Mouse (Mus musculus) adrenal gland, postnatal 36 days (tissue): ENCODE data around the gene Nova2. TPM values are rescaled to one million over a fixed set of nuclear protein-coding genes. Genes with fewer than 3 reads are reported as not detected.

Experiments used
- DNase-seq, 2 experiments: peaks; one replicate each; pipeline ENCODE4 v3.0.0; 2021; ENCODE audit warnings: mixed read lengths in 1 of 2
- total RNA-seq, 2 experiments: library from RNA; stranded (reverse); gene quantifications; 2 replicates each; pipeline ENCODE4 v1.2.3; 2021

The Nova2 gene
- total RNA-seq, 2 experiments from 2014 or later: 3.7 to 5.4 TPM

- no peak for DNase-seq
Observed at GRCm38 (mm10) chr7:18923711-18924191, 1.9 kb upstream of the Nova2 start.

DNA sequence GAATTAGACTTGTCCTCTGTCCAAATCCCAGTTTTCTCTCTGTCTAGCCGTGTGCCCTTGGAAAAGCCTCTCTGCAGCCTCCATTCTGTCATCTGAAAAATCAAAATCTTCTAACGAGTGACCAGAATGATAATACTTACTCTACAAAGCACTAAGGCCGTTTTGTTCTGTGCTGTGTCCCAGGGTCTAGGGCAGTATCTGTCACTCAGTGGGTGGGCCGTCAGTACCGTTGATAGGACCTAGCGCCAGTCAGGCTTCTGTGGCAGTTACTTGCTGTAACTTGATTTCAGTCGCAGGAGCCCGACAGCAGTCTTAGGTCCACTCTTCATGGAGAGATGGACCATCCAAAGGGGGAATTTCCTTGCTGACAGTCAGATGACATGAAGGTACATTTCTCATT is 1.4 kb upstream of the Nova2 start:
- no peak for DNase-seq

DNA sequence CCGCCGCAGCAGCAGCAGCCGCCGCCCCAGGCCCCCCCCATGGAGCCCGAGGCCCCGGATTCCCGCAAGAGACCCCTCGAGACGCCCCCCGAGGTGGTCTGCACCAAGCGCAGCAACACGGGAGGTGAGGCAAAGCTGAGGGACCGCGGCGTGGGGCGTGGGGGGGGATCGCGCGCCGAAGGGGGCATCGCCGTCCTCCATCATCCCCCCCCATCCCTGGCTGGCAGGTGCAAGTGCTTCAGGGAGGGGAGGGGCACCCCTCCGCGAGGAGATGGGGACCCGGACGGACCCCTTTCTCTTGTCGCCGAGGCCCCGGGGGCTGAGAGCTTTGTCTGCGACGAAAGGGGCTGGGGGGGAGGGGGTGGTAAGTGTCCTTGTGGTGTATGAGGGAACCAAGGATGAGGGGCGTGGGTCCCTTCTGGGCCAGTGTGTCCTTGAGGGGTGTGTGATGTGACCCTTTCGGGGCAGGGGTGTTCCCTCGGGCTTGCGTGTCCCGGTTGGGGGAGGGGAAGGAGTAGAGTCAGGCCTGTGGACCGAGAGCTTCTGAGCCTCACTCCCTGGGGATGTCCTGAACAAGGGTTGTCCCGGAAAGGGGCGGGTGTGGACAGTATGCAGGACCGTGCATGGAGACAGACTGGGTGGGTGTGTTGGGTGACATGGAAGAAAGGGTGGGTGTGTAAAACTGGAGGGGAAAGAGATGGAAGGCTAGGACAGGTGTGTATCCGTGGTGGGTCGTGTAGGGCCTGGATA is 528 bp downstream of the Nova2 start:
- DNase-seq: peak; percentile 45 to 58

- DNase-seq: no peak
Observed at GRCm38 (mm10) chr7:18926911-18927310, 1.2 kb downstream of the Nova2 start.

- DNase-seq: peak; percentile 26 to 62
Observed at GRCm38 (mm10) chr7:18927759-18928158, 2.1 kb downstream of the Nova2 start.

DNA sequence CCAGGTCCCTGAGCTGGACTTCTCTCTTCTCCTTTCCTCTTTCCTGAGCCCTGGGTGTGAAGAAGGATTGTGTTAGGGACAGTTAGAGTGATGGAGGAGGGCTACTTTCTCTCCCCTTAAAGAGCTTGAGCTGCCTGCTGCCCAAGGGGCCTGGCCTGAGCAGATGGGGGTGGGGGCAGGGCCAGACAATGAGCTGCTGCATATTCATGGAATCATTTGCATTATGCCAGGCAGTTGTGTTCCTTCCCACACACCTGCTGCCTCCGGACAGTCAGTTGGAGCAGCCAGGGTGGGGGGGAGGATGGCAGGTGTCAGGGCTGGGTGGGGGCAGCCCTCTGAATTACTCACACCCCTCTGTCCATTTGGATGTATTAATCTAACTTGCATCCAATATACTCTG is 16.7 kb downstream of the Nova2 start:
- no peak for DNase-seq

DNA sequence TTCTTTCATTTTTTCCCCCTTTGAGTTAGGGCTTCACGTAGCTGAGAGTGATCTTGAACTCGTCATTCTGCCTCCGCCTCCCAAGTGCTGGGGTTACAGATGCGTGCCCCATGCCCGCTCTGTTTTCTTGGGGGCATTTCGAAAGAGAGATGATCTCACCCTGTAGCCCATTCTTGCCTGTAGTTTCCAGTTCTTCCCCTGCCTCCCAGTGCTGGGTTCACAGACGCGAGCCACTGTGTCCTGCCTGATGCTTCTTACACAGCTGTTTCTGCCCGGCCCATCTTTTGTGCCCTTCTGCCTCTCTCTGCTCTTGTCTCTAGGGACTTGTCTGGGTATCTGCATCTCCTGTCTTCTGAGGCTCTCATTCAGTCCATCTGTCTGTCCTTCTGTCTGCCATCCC is 17.1 kb downstream of the Nova2 start:
- DNase-seq: no peak

- DNase-seq: peak; percentile 42 to 59
Observed at GRCm38 (mm10) chr7:18948151-18948550, 22.5 kb downstream of the Nova2 start.

DNA sequence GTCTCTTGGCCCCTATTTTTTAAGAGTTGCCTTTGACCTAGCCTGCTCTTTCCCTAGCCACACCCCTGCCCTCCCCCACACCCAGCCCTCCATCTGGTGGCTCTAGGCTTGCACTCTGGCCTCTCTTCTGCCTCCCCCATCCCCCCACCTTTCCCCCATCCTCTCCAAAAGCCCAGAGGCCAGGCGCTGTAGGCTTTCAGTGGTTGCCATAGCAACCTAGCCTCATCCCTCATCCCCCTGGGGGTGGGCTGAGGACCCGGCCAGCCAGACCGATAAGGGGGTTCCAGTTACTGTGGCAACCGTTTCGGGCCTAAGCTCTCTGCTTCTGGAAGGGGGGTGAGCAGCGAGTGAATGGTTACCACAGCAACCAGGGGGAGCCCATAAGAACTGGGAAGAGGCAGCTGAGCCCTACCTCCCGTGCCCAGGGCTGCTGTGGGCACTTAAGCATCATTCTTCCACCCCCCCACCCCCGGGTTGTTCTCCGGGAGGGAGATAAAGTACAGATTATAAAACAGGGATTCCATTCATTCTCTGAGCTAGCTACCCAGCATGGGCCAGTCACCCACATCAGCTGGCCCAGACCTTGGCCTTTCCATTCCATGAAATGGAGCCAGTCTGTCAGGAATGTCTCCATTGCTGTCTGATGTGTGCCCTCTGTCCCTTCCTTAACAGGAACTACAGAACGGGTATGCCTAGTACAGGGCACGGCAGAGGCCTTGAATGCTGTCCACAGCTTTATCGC is 24.3 kb downstream of the Nova2 start:
- no peak for DNase-seq

DNA sequence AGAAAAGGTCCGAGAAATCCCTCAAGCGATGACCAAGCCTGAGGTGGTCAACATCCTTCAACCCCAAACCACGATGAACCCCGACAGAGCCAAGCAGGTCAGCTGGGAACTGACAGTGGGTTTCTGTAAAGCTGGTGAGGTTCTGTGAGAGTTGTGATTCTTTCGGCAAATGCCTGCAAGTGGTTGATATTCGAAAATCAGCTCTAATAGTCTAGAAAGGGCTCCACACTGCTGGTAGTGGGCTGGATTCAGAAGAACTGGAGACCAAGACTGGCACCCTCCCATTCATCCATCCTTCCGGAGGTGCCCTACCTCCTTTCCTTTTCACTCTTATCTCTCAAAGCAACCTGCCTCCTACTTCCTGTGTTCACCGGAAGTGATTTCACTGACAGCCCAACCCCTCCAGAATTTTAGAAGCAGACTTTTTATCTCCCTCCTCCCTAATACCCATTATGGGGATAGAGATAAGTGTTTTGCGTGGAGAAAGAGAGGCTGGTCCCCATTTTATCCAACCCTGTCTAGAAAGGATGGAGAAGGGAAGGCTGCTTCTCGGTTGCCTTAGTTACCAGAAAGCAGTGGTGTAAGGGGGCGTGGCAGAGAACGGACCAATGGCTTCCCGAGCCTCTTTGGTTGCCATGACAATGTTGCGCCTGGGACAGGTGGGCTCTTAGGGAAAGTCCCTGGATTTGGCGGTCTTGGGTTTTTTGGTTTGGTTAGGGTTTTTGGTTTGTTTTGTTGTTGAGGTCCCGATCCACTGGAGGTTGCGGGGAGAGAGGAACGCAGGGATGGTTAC is 25.0 kb downstream of the Nova2 start:
- no peak for DNase-seq

- peak; percentile 72 to 82 for DNase-seq
Observed at GRCm38 (mm10) chr7:18951397-18951796, 25.7 kb downstream of the Nova2 start.

DNA sequence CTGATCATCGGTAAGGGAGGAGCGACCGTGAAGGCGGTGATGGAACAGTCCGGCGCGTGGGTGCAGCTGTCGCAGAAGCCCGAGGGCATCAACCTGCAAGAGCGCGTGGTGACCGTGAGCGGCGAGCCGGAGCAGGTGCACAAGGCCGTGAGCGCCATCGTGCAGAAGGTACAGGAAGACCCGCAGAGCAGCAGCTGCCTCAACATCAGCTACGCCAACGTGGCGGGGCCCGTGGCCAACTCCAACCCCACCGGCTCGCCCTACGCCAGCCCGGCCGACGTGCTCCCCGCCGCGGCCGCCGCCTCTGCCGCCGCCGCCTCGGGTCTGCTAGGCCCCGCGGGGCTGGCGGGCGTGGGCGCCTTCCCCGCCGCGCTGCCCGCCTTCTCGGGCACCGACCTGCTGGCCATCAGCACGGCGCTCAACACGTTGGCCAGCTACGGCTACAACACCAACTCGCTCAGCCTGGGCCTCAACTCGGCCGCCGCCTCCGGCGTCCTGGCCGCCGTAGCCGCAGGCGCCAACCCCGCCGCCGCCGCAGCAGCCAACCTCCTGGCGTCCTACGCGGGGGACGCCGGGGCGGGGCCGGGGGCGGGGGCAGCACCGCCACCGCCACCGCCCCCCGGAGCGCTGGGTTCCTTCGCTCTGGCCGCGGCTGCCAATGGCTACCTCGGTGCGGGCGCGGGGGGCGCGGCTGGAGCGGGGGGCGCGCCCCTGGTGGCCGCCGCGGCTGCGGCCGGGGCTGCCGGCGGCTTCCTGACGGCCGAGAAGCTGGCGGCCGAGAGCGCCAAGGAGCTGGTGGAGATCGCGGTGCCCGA is 32.1 kb downstream of the Nova2 start:
- peak; percentile 80 to 86 for DNase-seq

DNA sequence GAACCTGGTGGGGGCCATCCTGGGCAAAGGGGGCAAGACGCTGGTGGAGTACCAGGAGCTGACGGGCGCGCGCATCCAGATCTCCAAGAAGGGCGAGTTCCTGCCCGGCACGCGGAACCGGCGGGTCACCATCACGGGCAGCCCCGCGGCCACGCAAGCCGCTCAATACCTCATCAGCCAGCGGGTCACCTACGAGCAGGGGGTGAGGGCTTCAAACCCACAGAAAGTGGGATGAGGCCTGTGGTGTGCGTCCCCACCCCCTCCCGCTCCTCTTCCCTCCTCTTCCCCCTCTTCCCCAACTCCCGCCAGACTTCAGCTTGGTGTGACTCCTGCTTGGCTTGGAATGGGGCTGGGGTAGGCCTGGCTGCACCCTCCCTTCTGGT is 32.7 kb downstream of the Nova2 start:
- DNase-seq: no peak

DNA sequence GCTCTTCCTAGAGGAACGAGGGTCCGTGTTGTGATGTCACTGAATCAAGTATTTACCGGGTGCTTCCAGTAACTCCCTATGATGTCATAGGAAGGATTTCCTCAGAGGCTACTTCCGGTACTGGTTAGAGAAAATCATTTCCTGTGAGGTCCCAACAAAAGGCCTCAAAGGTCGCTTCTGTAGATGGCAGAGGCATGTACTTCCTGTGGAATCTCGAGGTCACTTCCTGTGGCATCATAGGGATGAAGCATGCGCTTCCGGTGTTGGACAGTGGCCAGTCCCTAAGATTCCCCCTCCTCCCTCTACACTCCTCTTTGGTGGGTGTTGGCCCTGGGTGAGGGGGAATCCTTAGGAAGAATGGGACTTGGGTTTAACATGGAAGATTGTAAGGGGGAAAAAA is 33.8 kb downstream of the Nova2 start:
- DNase-seq: peak; percentile 33 to 43

GRCm38 (mm10) chr7:18962171-18962792 is 36.6 kb downstream of the Nova2 start:
- no peak for DNase-seq

DNA sequence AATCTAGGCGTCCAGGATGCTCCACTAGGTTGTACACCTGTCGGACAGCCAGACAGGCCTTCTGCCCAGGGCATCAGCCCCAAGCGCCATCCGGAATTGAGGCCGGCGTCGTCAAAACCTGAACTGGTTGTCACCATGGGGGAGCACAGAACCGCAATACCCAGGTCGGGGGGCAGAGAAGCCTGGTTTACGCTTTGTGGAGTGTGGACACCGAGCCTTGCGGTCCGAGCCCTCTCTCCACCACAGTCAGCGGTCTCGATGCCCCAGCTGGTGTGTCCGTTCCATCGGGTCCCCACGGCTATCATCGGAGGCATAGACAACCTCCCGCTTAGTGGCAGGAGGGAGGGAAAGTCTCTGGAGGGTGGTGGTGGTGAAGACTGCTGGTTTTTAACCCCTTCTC is 37.1 kb downstream of the Nova2 start:
- no peak for DNase-seq

DNA sequence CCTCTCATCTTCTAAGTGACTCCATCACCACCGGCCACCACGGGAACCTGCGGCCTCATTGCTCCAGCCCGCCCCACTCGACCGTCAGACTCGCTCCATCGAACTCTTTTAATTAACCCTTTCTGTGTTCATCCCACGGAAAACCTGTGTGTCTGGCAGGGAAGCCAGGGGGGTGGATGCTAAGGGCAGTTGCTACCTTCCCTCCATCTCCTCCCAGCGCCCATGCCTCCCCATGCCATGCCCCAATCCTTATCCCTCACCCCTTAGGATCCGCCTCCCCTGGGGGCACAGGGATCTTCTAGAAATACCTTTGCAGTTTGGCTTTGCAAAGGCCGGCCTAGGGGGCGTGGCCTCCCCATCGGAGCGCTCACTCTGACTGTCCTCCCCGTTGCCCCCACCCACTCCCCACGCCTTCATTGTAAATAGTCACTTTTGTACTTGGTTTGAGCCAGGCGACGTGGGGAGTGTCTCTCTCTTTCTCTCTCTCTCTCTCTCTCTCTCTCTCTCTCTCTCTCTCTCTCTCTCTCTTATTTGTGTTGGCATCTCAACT is 37.7 kb downstream of the Nova2 start:
- DNase-seq: no peak

- DNase-seq: no peak
Observed at GRCm38 (mm10) chr7:18965312-18965711, 39.6 kb downstream of the Nova2 start.

- peak in 1 of 2 experiments; percentile 15 for DNase-seq
Observed at GRCm38 (mm10) chr7:18967603-18968002, 41.9 kb downstream of the Nova2 start.

DNA sequence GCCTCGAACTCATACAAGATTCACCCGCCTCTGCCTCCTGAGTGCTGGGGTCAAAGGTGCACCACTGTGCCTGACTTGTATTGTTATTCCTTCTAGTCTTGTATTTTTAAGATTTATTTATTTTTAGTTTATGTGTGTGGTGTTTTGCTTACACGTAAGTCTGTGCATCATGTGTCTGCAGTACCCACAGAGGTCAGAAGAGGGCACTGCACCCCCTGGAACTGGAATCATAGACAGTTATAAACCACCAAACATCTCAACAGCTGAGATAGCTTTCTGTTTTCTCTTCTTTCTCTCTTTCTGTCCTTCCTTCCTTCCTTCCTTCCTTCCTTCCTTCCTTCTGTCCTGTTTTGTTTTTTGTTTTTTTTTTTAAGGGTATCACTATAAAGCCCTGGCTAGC is 45.3 kb downstream of the Nova2 start:
- DNase-seq: no peak

DNA sequence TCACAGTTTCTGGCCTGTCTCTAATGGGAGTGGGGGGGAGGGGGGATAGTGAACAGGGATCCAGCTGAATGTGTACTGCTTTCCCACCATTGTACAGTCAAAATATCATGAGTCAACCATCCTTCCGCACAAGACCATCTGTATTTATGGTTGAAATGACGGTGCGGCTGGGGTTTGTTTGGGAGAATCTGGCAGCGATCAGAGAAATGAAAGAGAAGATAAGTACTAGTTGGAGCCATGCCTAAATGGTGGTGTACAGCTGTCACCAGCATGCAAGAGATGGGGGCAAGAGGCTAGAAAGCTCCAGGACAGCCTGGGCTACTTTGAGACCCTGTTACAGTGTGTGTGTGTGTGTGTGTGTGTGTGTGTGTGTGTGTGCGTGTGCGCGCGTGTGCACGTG is 52.7 kb downstream of the Nova2 start:
- no peak for DNase-seq
